Mouse (Mus musculus): ENCODE measurements around the gene Il22ra1.

DNA sequence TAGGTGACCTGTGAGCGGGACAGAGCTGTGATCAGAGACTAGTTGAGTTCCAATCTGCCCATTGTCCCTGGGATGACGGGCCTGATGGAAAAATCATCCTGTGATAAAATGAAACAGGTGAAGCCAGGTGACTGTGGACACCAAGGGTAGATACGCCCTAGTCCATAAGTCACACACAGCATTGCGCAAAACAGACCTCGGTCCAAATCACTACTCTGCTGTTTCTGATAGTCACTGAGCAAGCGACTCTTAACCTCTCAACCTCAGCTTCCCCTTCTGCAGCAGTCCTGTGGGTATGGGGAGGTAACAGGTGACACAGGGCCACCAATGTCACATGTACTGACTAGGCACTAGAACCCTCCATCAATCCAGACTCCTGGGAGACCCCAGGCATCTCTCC is 21.9 kb upstream of the Il22ra1 start:
- TF ChIP-seq CTCF (IDR thresholded peaks at IDR 0.05; ENCODE audit: borderline replicate concordance, insufficient read depth, low read length) (no peak), POLR2A (IDR thresholded peaks at IDR 0.05; ENCODE audit: low read depth, low read length) (no peak)
